Mouse (Mus musculus): Measurements from ENCODE around the gene Gldc. TPM values are rescaled to one million over a fixed set of nuclear protein-coding genes. Genes with fewer than 3 reads are reported as not detected.
A peak's percentile ranks its signal among the peaks of the same experiment; 100 is the strongest.
"Not testable (repeated sequence)": the region's sequence is repeated elsewhere in the genome, so short reads cannot be mapped to it uniquely, and the experiment has no call there.

Gldc gene
- polyA plus RNA-seq (2016; fragmentation: Nextera tagmentation; extraction: Ambion mirVana) = 8.1 and 9.2 TPM in 2 replicates

- WGBS = under 1% methylated on average over 32 of the region's 53 CpGs
- Histone ChIP-seq H3K27me3 (peaks cover 29% of the 10 kb centered on the region), H3K9me3 (no peaks in the 10 kb centered on the region), H3K4me3 (peak within 1 kb of the TSS; percentile 60), H3K27ac (no peak within 1 kb of the TSS), H3K4me2 (replicated peaks) (peak within 1 kb of the TSS; percentile 100), H3K36me3 (no peaks in the 10 kb centered on the region), H3K9ac (peak within 1 kb of the TSS; percentile 43), H3K4me1 (0 out of 2 replicates have a peak, but pooled peaks cover 3% of the 10 kb centered on the region)
- ATAC-seq (ENCODE audit: insufficient number of reproducible peaks, insufficient read depth, low FRiP score, low TSS enrichment) = peak; percentile 93
Observed at GRCm38 (mm10) chr19:30174919-30175571, at the start of gene Gldc. Gene Gldc, minus strand, starts transcription at chr19:30175429.

GRCm38 (mm10) chr19:30222593-30222992 is 47.4 kb upstream of the Gldc start:
- ATAC-seq (ENCODE audit: insufficient number of reproducible peaks, insufficient read depth, low FRiP score, low TSS enrichment); H3K27me3 ChIP-seq; H3K27ac ChIP-seq; H3K9ac ChIP-seq; H3K36me3 ChIP-seq; H3K4me3 ChIP-seq; H3K4me1 ChIP-seq; H3K9me3 ChIP-seq; H3K4me2 ChIP-seq (replicated peaks): not testable (repeated sequence)
- WGBS = 74% methylated on average over 8 of the region's 8 CpGs

- Histone ChIP-seq H3K9me3 (no peaks in the 10 kb centered on the region), H3K9ac (no peak overlapping the region), H3K27me3 (no peaks in the 10 kb centered on the region), H3K36me3 (no peaks in the 10 kb centered on the region), H3K4me1 (no peaks in the 10 kb centered on the region), H3K4me2 (replicated peaks) (no peak overlapping the region), H3K4me3 (no peak overlapping the region), H3K27ac (no peak overlapping the region)
- ATAC-seq (ENCODE audit: insufficient number of reproducible peaks, insufficient read depth, low FRiP score, low TSS enrichment) = no peak
- 26% methylated on average over 7 of the region's 7 CpGs for WGBS
Observed at GRCm38 (mm10) chr19:30217335-30217734, 42.1 kb upstream of the Gldc start.

GRCm38 (mm10) chr19:30216186-30216585 is 41.0 kb upstream of the Gldc start:
- no peaks in the 10 kb centered on the region for H3K36me3 ChIP-seq
- no peak overlapping the region for H3K4me2 ChIP-seq (replicated peaks)
- no peak overlapping the region for H3K27ac ChIP-seq
- H3K9me3 ChIP-seq = no peaks in the 10 kb centered on the region
- H3K9ac ChIP-seq = no peak overlapping the region
- H3K4me1 ChIP-seq = no peaks in the 10 kb centered on the region
- no peaks in the 10 kb centered on the region for H3K27me3 ChIP-seq
- no peak for ATAC-seq (ENCODE audit: insufficient number of reproducible peaks, insufficient read depth, low FRiP score, low TSS enrichment)
- no peak overlapping the region for H3K4me3 ChIP-seq
- 74% methylated on average over 4 of the region's 4 CpGs for WGBS

GRCm38 (mm10) chr19:30215736-30216135 is 40.5 kb upstream of the Gldc start:
- 60% methylated on average over 2 of the region's 2 CpGs for WGBS
- H3K4me1 ChIP-seq; ATAC-seq (ENCODE audit: insufficient number of reproducible peaks, insufficient read depth, low FRiP score, low TSS enrichment); H3K27ac ChIP-seq; H3K9ac ChIP-seq; H3K9me3 ChIP-seq; H3K4me2 ChIP-seq (replicated peaks); H3K36me3 ChIP-seq; H3K27me3 ChIP-seq; H3K4me3 ChIP-seq: not testable (repeated sequence)

GRCm38 (mm10) chr19:30214026-30214425 is 38.8 kb upstream of the Gldc start:
- Histone ChIP-seq H3K9ac (no peak overlapping the region), H3K4me1 (no peaks in the 10 kb centered on the region), H3K9me3 (no peaks in the 10 kb centered on the region), H3K4me3 (no peak overlapping the region), H3K27me3 (no peaks in the 10 kb centered on the region), H3K27ac (no peak overlapping the region), H3K36me3 (no peaks in the 10 kb centered on the region), H3K4me2 (replicated peaks) (no peak overlapping the region)
- ATAC-seq (ENCODE audit: insufficient number of reproducible peaks, insufficient read depth, low FRiP score, low TSS enrichment) = no peak
- 29% methylated on average over 2 of the region's 2 CpGs for WGBS

GRCm38 (mm10) chr19:30209006-30209405 is 33.8 kb upstream of the Gldc start:
- not testable (repeated sequence) for H3K4me1 ChIP-seq; H3K9me3 ChIP-seq; H3K36me3 ChIP-seq; H3K27me3 ChIP-seq; H3K4me3 ChIP-seq; H3K27ac ChIP-seq; H3K4me2 ChIP-seq (replicated peaks); H3K9ac ChIP-seq; ATAC-seq (ENCODE audit: insufficient number of reproducible peaks, insufficient read depth, low FRiP score, low TSS enrichment)
- WGBS = 79% methylated on average over 8 of the region's 8 CpGs

- Histone ChIP-seq H3K4me2 (replicated peaks) (no peak overlapping the region), H3K27ac (no peak overlapping the region), H3K4me3 (no peak overlapping the region), H3K9ac (no peak overlapping the region), H3K4me1 (no peaks in the 10 kb centered on the region), H3K36me3 (no peaks in the 10 kb centered on the region), H3K9me3 (no peaks in the 10 kb centered on the region), H3K27me3 (no peaks in the 10 kb centered on the region)
- 86% methylated on average over 1 of the region's 1 CpGs for WGBS
- no peak for ATAC-seq (ENCODE audit: insufficient number of reproducible peaks, insufficient read depth, low FRiP score, low TSS enrichment)
Observed at GRCm38 (mm10) chr19:30206981-30207380, 31.8 kb upstream of the Gldc start.

- no peaks in the 10 kb centered on the region for H3K36me3 ChIP-seq
Observed at GRCm38 (mm10) chr19:30205874-30206273, 30.6 kb upstream of the Gldc start.

GRCm38 (mm10) chr19:30205159-30205816 is 30.1 kb upstream of the Gldc start:
- ATAC-seq (ENCODE audit: insufficient number of reproducible peaks, insufficient read depth, low FRiP score, low TSS enrichment) = no peak
- no peaks in the 10 kb centered on the region for H3K36me3 ChIP-seq
- no peaks in the 10 kb centered on the region for H3K4me1 ChIP-seq
- H3K4me2 ChIP-seq (replicated peaks) = no peak overlapping the region
- H3K4me3 ChIP-seq = no peak overlapping the region
- H3K9me3 ChIP-seq = no peaks in the 10 kb centered on the region
- no peaks in the 10 kb centered on the region for H3K27me3 ChIP-seq
- no peak overlapping the region for H3K27ac ChIP-seq
- WGBS = 17% methylated on average over 12 of the region's 12 CpGs
- H3K9ac ChIP-seq = no peak overlapping the region

More at GRCm38 (mm10) chr19:30205874-30206273, 30.6 kb upstream of the Gldc start:
- WGBS = 81% methylated on average over 4 of the region's 4 CpGs
- Histone ChIP-seq H3K9ac (no peak overlapping the region), H3K4me3 (no peak overlapping the region), H3K27me3 (no peaks in the 10 kb centered on the region), H3K27ac (no peak overlapping the region), H3K4me1 (no peaks in the 10 kb centered on the region), H3K9me3 (no peaks in the 10 kb centered on the region), H3K4me2 (replicated peaks) (no peak overlapping the region)
- no peak for ATAC-seq (ENCODE audit: insufficient number of reproducible peaks, insufficient read depth, low FRiP score, low TSS enrichment)

- Histone ChIP-seq H3K4me3 (no peak overlapping the region), H3K36me3 (no peaks in the 10 kb centered on the region), H3K27me3 (no peaks in the 10 kb centered on the region), H3K4me1 (no peaks in the 10 kb centered on the region), H3K27ac (no peak overlapping the region), H3K9ac (no peak overlapping the region), H3K4me2 (replicated peaks) (no peak overlapping the region), H3K9me3 (no peaks in the 10 kb centered on the region)
- ATAC-seq (ENCODE audit: insufficient number of reproducible peaks, insufficient read depth, low FRiP score, low TSS enrichment) = no peak
- WGBS = 82% methylated on average over 7 of the region's 7 CpGs
Observed at GRCm38 (mm10) chr19:30202177-30202576, 26.9 kb upstream of the Gldc start.

GRCm38 (mm10) chr19:30194999-30195398 is 19.8 kb upstream of the Gldc start:
- Histone ChIP-seq H3K36me3 (no peaks in the 10 kb centered on the region), H3K27ac (no peak overlapping the region), H3K4me1 (no peaks in the 10 kb centered on the region), H3K4me2 (replicated peaks) (no peak overlapping the region), H3K9ac (no peak overlapping the region), H3K27me3 (no peaks in the 10 kb centered on the region), H3K4me3 (no peak overlapping the region), H3K9me3 (0 out of 2 replicates have a peak, but pooled peaks cover 1% of the 10 kb centered on the region)
- ATAC-seq (ENCODE audit: insufficient number of reproducible peaks, insufficient read depth, low FRiP score, low TSS enrichment) = no peak
- WGBS = 86% methylated on average over 6 of the region's 6 CpGs
